Mouse (Mus musculus): ENCODE results near the gene Fam234b. TPM values are rescaled to one million over a fixed set of nuclear protein-coding genes. Genes with fewer than 3 reads are reported as not detected.

Fam234b gene
- total RNA-seq, 2 experiments from 2014 or later = 157 to 166 TPM

DNA sequence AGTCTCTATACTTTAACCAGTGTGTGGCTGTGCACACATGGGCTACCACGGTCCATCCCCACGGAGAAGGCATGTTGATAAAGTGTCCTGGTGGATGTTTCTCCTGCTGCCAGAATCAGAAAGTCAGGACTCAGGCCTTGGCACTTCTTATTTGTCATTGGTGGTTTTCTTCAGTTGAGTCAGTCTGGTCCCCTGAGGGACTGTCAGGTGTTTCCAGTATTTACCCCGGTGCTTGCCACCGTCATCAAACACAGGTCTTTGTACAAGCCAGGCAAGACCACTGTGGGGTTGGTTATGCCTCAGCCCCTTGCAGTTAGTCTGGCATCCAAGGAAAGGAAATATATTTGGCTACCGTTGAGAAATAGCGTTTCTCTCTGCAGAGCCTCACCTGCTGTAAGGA, 32.8 kb downstream of the Fam234b start:
- no peak for DNase-seq

DNA sequence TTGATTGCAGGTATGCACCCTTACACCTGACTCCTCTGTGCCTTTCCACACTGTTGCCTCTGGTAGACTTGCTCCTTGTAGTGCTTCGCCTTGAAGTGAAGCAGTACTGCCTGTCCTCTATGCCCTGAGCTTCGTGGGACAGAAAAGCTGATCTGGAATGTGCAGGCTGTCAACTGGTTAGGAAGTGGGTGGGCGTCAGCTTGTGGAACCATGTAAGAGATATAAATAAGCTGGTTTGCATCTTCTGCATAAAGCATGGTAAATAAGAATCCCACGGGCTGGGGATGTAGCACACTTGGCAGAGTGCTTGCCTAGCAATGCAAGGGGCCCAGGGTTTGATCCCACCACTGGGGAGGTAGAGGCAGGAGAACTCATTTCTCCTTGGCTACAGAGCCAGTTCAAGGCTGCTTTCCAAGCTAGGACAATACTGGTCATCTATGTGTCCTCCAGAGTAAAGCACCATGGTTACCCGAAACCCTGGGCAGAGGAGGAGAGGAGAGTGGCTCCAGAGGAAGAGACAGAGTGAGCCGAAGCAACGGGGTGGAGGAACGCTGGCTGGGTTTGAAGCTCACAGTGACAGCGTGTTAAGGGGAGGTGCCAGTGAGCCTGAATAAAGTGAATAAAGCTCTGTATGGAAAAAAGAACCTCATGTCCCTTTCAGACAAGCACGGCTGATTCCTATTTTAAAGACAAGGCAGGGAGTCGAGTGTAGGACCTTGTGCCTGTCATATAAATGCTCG, 34.8 kb downstream of the Fam234b start:
- no peak for DNase-seq

DNA sequence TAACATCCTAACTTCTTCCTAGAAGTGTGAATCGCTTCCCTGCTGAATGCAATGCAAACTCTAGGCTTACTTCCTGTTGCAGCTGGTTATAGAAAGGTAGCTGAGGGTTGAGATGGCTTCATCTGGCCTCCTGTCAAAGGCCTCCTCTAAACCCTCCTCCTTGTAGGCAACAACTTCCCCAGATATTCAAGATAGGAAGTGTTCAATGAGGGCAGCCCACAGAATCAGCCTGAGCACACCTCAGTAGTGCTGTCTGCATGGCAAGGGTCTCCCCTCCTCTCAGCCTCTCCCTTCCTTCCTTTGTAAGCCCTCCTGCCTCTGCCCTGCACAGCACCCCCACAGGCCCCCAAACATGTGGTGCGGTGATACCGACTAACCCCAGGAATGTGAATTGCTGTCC, 38.0 kb downstream of the Fam234b start:
- DNase-seq = no peak

DNA sequence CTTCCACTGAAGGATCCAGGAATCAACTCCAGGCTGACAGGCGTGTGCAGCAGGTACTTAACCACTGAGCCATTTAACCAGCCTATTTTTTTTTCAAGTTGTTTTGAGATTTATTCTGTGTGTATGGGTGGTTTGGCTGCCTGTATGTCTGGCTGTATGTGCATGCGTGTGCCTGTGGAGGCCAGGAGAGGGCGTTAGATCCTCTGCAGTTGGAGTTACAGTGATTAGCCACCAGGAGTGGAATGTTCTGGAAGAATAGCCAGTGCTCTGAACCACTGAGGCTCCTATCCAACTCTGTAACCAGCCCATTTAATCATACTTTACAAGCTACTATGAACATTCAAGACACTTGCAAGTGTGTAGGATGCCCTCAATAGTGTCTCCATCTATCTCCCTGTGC, 38.8 kb downstream of the Fam234b start:
- no peak for DNase-seq

DNA sequence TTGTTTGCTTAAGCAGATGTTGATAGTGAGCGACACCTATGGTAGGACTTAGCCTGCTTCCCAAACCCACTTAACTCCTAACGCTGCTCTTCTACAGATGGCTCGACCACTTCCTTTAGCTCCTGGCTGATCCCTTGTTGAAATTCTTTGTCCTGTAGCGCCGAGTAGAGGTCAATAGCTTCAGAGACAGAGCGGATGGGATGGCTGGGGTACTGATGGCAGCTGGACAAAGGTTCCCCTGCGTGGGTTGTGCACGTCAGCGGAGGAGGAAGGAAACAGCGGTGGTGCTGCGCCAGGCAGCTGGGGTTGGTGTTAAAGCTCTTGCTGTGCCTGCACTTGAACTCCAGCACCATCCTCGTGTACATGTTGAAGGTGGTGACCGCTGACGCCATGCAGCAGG, 39.5 kb downstream of the Fam234b start:
- DNase-seq = no peak

DNA sequence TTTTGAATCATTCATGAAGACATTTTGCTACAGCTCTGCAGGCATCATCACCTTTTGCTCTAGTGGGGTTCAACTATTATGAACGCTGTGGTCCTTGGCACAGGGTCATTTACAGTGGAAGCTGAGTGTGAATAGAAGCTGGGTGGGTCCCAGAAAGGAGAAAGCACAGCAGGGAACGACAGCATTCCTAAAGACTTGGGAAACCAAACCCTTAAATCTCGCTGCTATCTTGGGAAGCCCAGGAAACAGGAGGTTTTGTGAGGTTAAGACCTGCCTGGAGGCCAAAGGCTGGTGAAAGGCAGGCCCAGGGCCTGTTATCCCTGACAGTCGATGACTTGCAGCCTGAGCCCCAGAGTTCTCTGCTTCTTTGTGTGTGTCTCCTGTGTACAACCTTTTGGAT, 40.4 kb downstream of the Fam234b start:
- no peak for DNase-seq

DNA sequence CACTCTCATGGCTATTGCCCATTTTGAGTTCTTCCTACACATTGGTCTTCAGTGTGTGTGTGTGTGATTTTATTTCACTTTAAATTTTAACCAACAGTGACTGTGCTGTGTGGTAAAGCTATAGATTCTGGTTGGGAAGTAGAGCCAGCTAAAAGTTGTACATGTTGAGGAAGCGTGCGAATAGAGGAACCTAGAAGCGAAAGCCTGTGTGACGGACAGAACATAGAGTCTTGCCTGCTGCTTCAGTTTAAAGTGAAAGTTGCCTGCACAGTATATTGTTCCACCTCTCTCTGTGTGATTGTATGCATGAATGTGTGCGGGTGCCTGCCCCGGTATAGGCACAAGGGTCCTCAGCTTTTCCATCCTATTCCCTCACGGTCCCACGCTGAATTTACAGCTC, 42.6 kb downstream of the Fam234b start:
- DNase-seq = no peak

DNA sequence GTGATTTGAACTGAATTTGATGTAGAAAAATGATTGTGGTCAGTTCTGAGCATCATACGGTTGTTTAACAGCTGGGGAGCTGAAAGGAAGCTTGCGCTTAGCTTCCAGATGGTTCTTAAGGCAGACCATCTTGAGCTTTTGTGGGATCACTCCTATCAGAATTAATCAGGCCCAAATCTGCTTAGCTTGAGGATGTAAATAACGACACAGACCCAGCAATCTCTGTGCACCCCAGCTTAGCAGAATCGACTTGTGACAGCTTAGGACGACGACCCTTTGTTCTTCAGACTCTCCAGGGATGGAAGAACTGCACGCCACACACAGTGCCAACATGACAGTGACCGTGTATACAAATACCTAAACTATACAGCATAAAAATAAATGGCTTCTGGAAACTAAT, 47.8 kb downstream of the Fam234b start:
- no peak for DNase-seq

DNA sequence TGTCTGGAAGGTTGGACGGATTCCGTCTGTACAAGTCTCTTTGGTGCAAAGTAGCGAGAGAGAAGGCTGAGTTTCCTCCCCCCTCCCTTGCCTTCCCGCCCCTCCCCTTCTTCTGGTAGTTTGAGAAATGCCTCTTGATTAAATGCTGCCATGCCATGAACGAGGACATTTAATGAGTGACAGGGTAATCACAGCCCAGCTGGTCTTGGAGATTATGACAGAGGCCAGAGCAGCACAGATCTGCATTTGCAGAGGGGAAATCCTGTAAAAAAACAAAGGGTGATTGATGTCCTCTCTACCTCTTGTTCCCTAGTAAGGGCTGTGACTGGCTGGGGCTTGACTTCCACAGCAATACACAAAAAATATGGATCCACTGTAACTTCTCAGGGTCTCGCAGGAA, 50.1 kb downstream of the Fam234b start:
- no peak for DNase-seq

DNA sequence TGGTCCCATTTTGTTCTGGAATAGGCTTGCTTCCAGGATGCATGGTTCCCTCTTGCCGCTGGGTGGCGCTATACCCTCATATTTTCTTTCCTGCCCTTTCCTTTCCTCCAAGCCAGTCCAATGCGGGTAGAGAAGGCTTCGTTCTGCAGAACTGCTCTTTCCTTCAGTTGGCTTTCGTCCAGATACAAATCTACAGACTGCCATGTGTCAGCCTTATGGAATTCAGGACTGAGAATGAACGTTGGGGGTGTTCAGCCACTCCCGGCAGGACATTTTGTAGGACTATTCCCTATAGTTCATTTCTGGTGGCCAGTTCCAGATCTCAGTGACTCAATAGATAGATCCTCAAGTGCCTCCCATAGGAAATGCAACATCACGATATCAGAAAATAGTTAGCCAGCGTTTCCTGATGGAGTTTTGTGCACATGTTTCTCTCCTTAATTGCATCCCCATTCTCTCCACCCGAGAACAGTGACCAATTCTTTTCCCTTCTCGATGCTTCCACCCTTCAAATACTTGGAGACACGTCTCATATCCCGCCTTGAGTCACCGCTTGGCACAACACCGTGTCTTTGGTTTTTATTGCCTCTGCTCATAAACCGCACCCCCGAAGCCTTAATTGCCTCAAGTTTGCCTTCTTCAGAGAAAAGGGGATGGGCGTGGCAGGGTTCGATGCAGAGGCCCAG, 52.2 kb downstream of the Fam234b start:
- peak; percentile 56 to 69 for DNase-seq

DNA sequence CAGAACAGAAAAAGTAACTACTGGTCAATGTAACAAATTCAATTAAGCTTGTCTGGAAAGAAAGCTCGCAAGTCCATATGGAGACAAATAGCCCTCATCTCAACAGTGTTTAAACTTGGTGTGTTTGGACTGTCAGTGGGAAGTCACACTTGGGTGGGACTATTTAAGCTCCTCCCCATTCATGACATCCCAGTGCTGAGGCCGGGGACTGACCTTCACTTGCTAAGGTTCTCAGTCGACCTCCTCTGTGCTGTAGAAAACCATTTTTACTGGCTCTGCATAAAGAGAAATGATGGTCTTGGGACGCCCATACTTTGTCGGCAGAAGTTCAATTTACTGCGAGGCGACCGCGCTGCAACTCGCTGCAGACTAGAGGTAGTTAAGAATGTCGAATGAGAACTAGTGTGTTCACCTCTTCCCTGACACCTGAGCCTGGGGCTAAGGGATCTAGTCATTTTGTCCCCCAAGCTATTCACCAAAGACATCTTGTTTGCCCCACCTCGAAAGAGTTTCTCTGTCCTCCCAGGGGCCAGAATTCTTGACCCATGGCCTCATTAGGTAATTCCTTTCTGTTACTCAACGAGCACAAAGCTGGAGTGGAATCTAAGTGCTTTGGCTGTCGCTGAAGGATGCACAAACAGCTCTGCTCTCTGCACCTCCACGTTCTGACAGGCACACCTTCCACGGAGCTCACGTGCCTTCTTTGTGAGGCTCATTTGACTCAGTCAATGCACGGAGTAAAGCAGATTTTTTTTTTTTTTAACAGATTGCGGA, 53.3 kb downstream of the Fam234b start:
- DNase-seq = no peak

DNA sequence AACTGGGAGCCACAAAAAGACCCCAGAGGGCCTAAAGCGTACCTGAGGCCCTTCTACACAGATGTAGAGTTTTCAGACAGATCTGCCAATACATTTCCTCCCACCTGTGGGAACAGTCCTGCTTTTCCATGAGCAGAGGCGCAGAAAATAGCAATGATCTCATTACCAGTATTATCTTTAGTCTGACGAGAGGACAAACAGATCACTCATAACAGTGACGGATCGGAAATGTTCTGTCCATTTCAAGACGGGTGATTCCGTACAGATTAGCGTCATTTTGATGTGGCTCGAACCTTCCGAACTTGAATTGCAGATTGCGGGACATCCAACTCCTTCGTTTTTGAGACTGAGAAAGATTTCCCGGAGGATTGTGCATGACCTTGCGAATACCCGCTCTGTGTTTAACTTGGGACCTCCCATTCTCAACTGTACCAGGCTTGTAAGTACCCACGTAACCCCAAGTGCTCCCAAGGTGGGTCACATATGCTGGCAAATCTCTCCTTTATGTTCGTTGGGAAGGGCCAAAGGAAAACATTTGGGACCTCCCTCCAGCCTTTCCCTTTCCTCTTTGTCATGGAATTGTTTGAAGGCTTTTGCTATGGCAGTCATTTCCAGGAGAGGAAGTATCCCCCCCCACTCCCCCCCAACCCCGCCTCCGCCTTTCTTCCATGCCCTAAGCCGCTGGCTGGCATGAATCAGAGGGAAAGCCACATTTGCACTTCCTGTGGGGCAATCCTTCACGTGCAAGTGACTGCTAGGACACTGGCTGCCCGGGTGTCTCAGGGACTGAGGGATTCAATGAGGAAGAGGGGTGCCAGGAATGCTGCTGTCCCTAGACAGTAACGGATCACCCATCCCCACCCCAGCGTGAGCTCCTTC, 54.3 kb downstream of the Fam234b start:
- no peak for DNase-seq

DNA sequence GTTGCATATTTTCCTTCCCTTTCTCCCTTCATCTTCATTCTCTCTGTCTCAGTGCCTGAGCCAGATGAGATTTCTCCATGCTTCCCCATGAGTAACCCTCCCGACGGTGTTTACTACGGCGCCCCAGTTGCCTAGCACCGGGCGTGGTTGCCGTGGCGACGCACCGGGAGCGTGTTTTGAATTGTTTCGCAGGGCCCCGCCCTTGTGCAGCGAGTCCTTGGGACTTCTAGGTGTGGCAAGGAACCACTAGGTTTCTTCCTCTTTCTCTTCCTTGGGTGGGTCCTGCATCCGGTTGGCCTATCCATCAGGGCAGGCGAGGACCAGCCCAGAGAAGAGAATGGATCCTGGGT, 54.9 kb downstream of the Fam234b start:
- peak; percentile 77 to 80 for DNase-seq

DNA sequence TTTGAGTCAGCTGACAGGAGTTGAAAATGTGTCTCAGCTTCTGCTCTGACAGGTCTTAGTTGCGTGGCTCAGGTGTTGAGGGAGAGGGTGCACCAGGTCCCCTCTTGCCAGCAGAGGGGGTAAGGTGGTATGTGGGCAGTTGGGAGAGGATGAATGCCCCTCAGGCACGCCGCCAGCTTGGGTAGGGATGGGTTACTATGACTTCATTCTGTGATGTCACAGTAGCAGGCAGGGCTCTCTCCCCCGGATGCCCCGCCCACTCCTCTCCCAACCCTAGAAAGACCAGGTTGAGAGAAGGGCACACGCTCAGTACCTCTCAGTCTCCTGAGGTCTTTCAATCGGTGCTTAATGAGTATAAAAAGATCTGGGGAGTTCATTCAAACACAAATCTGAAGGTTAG, 56.4 kb downstream of the Fam234b start, which contains the start of gene Gsg1:
TSS of gene Gsg1 (minus strand) at position 199 of the 400 bp plus-strand sequence.
- no peak for DNase-seq

DNA sequence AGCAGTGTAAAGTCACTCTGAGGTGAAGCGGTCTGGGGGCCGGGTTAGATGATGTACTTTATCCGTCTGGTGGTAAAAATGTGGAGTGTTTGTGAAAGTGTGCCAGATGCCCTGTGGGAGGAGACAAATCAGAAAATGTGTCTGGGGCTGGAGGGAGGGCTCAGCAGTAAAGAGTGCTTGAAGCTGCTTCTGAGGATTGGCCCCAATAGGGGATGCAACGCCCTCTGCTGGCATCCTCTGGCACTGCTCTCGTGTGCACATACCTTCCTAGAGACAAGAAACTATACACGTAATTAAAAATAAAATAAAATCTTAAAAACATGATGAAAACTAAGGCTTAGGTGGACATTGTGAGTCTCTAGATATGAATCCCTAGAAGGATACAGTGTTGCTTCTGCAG, 62.7 kb downstream of the Fam234b start:
- no peak for DNase-seq

DNA sequence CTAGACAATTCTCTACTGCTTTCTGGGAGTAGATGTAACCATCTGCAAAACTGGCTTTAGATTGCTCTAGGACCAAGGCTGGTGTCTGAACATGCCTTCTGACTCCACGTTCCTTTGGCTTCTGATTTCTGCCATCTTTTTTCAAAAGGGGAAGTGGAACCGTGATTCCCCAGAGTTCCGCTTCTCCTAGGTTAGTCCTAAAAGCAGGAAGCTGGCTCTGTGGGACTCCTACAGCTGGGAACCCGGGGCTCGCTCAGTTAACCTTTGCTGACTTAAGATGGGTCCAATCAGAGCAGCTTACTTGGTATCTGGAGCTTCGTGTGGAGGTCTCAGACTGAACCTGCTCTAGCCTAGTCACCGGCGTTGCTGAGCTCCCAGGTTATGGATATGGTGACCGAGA, 63.3 kb downstream of the Fam234b start:
- DNase-seq = no peak

DNA sequence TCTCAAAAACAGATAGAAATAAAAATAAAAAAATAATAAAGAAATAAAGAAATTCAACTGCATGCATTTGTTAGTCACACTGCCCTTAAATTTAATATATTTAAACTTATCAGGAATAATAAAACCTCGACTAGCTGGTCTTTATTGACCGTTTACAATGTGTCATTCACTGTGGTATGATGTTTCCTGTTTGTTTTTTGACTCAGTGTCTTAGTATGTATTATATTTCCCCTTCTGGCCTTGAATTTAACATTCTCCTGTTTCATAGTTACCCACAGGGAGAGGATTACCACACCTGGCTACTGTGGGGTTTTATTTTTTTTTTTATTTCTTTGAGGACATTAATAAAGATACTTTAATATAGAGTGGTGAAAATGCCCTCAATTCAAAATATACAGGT, 64.8 kb downstream of the Fam234b start:
- DNase-seq = no peak

DNA sequence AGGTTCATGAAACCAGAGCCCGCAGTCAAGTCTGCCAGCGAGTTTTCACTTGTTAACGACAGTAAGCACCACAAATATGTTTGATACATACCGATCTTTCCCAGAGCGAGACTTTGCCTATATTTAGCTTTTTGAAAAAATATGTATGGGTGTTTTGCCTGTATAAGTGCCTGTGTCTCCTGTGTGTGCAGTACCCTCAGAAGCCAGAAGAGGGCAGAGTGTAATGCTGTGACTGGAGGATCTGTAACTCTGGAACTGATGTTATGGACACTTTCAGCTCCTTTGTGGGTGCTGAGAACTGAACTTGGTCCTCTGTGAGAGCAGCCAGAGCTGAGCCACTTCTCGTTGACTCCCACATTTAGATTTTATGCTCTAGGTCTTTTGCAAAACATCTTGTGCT, 66.4 kb downstream of the Fam234b start:
- DNase-seq = no peak

DNA sequence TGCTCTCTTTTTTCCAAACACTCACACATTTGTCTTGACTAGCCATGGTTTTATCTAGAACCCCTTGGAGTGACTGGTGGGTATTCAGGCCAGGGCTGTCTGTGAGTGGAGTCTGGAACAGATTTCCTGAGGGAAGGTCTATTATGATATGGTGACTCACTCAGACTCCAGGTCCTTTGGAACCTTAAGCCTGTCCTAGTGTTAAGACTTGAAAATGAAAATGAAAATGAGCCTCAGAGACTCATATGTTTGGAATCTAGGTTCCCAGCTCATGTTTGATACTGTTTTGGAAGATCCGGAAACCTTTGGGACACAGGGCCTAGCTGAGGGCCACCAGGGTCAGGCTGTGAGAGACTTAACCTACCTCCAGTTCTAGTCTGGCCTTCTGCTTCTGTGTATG, 68.3 kb downstream of the Fam234b start:
- DNase-seq = no peak

DNA sequence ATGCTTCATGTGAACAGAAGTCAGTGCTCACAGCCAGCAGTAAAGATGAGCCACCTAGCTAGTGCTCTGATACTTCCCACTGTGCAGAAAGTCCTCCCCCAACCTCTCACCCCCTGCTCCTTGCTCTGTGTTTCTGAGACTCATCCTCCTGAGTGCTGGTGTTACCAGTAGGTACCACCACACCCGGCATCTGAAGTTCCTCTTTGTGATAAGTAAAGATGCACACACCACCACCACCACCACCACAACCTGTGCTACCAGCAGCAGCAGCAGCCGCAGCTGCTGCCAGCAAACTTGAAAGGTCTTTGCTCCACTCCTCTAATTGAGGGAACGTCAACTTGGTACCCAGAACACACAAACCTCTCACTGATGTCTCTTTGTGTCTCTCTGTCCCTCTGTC, 69.4 kb downstream of the Fam234b start:
- DNase-seq = no peak

DNA sequence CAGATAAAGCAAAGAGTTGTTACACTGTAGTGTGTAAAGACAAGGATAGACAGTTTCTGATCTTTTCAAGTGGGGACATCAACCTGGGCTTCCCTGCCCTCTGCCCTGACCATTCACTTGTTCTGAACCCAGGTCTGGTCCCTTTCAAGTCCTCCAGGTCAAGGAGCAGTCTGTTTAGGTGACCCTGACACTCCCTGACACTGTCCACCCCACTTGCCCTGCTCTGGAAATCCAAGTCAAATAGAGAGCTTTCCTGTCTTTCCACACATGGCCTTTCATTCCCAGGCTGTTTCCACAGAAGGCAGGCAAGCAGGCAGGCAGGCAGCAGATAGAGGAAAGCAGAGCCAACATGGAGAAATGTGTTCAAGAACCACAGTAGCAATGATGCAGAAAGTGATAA, 70.6 kb downstream of the Fam234b start:
- no peak for DNase-seq

DNA sequence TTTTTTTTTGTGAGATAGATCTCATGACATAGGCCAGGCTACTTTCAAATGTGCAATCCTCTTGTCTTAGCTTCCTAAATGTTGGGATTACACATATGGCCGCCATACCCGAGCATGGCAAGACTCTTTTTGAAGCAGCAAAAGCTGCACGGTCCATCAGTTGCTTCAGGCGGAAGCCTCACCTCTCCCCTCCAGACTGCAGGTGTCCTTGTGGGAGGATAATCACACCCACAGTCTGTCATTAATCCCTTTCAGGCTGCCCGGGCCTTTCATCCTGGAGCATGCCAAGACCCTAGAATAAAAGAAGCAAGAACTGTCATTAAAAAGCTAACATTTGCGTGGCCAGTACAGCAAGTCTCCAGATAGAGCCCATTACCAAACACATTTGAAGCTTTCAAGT, 71.8 kb downstream of the Fam234b start:
- DNase-seq = no peak

DNA sequence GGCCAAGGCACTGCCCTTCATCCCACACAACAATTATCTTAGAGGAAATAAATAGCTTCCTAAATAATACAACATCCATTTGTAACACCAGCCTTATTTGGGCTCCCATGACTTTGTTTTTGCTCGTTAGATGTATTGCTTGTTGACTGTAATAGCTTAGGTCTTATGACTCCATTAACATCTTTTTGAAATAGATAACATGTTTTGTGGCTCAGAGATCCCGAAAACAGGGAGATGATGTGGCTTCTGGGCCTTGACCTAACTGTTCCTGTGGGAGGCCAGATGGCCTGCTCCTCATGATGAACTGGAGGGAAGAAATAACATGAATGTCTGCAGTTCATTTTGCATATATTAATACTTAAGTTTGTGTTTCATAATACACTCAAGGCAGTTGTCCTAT, 74.0 kb downstream of the Fam234b start:
- no peak for DNase-seq
